Mouse (Mus musculus) kidney, postnatal 0 days (tissue): Measurements from ENCODE around the gene Slc10a6. TPM values are rescaled to one million over a fixed set of nuclear protein-coding genes. Genes with fewer than 3 reads are reported as not detected.
A peak's percentile ranks its signal among the peaks of the same experiment; 100 is the strongest.

Experiments used
- ATAC-seq: fragments of 200-750 bp; cut with Nextera tagmentation; replicated peaks from 2 replicates; pipeline ENCODE4 v1.8.0; 2017; ENCODE audit warnings: low read depth, moderate number of reproducible peaks, moderate TSS enrichment, moderate library complexity; ENCODE audit not compliant: low FRiP score
- DNase-seq: peaks from one replicate; pipeline ENCODE4 v3.0.0-alpha.2; 2016; ENCODE audit warnings: low spot score
- H3K27ac ChIP-seq: fragments of 300-500 bp; sonication (generic); 2 replicates; pipeline ENCODE4 v1.5.1; 2014; ENCODE audit warnings: mild to moderate bottlenecking
- H3K27me3 ChIP-seq: fragments of 300-500 bp; sonication (generic); 2 replicates; pipeline ENCODE4 v1.6.1; 2014; ENCODE audit warnings: low read length, mixed read lengths; ENCODE audit not compliant: insufficient read depth
- H3K36me3 ChIP-seq: fragments of 300-500 bp; sonication (generic); 2 replicates; pipeline ENCODE4 v1.6.1; 2014; ENCODE audit warnings: low read length, mixed read lengths; ENCODE audit not compliant: insufficient read depth
- H3K4me1 ChIP-seq: fragments of 300-500 bp; sonication (generic); replicated peaks from 2 replicates; pipeline ENCODE4 v1.6.1; 2014; ENCODE audit warnings: antibody characterized with exemption, low read length, mixed read lengths; ENCODE audit not compliant: insufficient read depth
- H3K4me2 ChIP-seq: fragments of 300-500 bp; sonication (generic); 2 replicates; pipeline ENCODE4 v1.6.1; 2014; ENCODE audit warnings: mild to moderate bottlenecking, low read length, moderate library complexity, mixed read lengths
- H3K4me3 ChIP-seq: fragments of 300-500 bp; sonication (generic); replicated peaks from 2 replicates; pipeline ENCODE4 v1.5.1; 2014; ENCODE audit warnings: low read depth, low read length
- H3K9ac ChIP-seq: fragments of 300-500 bp; sonication (generic); 2 replicates; pipeline ENCODE4 v1.6.1; 2014; ENCODE audit warnings: low read depth, low read length
- H3K9me3 ChIP-seq: fragments of 300-500 bp; sonication (generic); replicated peaks from 2 replicates; pipeline ENCODE4 v1.6.1; 2016; ENCODE audit warnings: low read length, inconsistent platforms, mixed read lengths
- CTCF ChIP-seq: IDR thresholded peaks from 2 replicates; pipeline ENCODE4 v1.5.1; 2016; ENCODE audit warnings: antibody characterized with exemption, low read depth, mild to moderate bottlenecking, moderate library complexity
- WGBS: fragments of 180-500 bp; shearing (Covaris S2); extraction: QIAGEN DNeasy Blood & Tissue Kit; methylation state at CpG from one replicate; pipeline ENCODE4 v1.1.7; 2014; 5-methylcytosine and 5-hydroxymethylcytosine counted together
- polyA plus RNA-seq: library from polyadenylated mRNA; unstranded; fragments of >200 nt; fragmentation: Nextera tagmentation; extraction: Ambion mirVana; gene quantifications from 2 replicates; pipeline ENCODE4 v1.2.1, GENCODE M21; 2015

Gene Slc10a6
- polyA plus RNA-seq, 1 experiment from 2014 or later: 0.39 TPM

DNA sequence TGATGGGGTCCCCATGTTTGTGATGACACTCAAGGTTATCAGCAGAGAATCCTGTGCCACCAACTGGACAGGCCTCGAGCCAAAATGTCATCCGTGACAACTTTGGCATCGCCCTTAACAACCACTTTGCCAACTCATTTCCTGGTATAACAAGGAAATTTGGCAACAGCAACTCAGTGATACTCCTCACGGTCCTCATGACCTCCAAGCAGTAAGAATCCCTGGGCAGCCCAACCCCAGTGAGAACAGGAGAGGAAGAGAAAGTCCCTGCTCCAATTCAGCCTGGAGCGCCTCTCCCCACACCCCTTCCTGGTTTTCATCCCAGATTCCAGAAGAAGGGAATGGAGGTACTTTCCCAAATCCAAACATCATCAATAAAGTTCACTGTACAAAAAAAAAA, 4.4 kb downstream of the Slc10a6 start:
- Histone ChIP-seq H3K27ac (no peak overlapping the region), H3K9me3 (no peaks in the 10 kb centered on the region), H3K27me3 (no peaks in the 10 kb centered on the region), H3K36me3 (no peaks in the 10 kb centered on the region), H3K4me1 (no peaks in the 10 kb centered on the region), H3K9ac (no peak overlapping the region), H3K4me2 (no peak overlapping the region), H3K4me3 (no peak overlapping the region)
- no peak for TF ChIP-seq CTCF
- ATAC-seq: no peak
- 93% methylated on average over 5 of the region's 5 CpGs for WGBS
- no peak for DNase-seq

DNA sequence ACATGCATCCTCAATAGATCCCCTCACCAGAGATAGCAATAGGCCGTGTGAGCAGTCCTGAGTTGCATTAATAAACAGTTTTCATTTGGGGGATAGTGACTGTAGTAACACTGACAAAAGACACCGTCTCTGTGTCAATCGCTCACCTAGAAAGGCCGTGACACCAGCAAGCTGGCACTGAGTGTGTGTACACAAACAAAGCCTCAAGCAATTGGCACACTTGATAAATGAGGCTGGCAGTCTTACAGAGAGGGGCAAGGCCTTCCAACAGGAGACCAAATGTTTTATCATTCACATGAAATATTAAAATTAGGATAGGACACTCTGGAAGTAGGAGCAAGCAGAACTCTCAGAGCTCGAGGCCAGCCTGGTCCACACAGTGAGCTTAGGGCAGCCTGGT, 6.9 kb downstream of the Slc10a6 start:
- H3K4me3 ChIP-seq: no peak overlapping the region
- DNase-seq (no peak), ATAC-seq (no peak)
- H3K27me3 ChIP-seq: no peaks in the 10 kb centered on the region
- no peaks in the 10 kb centered on the region for H3K36me3 ChIP-seq
- no peak overlapping the region for H3K9ac ChIP-seq
- H3K4me1 ChIP-seq: no peaks in the 10 kb centered on the region
- 73% methylated on average over 5 of the region's 5 CpGs for WGBS
- H3K4me2 ChIP-seq: no peak overlapping the region
- no peaks in the 10 kb centered on the region for H3K9me3 ChIP-seq
- no peak overlapping the region for H3K27ac ChIP-seq
- TF ChIP-seq CTCF: no peak

DNA sequence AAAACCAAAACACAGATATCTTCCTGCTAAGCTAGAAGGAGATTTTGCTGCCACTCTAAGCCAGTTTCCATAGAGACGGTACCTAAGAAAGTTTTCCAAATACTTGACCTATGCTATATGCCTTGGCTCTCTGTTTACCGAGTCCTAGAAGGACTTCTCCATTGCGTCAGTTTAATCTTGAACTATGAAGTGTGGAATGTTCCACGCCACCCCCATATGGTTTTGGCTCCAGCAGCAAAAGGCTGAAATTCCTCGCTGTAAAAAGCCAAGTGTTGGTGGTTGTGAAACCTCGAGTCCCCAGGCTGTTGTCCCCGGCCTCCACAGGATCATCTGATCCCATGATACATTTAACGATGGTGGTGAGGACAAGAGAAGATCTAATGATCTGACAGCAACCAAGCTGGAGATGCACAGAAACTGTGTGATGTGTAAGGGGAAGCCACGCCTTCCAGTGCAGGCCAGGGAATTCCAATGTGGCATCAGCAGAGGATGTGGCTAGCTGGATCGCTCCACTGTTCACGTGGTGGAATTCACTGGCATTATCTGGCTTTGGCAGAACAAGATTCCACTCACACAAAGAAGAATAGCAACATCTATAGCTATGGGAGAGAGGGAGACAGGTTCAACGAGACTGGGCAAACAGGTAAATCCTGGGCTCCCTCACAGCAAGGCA, 8.8 kb downstream of the Slc10a6 start:
- DNase-seq: peak; percentile 79
- H3K4me2 ChIP-seq: no peak overlapping the region
- no peaks in the 10 kb centered on the region for H3K27me3 ChIP-seq
- no peaks in the 10 kb centered on the region for H3K9me3 ChIP-seq
- TF ChIP-seq CTCF: no peak
- no peak for ATAC-seq
- H3K27ac ChIP-seq: peak overlapping the region; percentile 60
- WGBS: 58% methylated on average over 12 of the region's 12 CpGs
- H3K9ac ChIP-seq: no peak overlapping the region
- H3K4me1 ChIP-seq: no peaks in the 10 kb centered on the region
- no peaks in the 10 kb centered on the region for H3K36me3 ChIP-seq
- no peak overlapping the region for H3K4me3 ChIP-seq

DNA sequence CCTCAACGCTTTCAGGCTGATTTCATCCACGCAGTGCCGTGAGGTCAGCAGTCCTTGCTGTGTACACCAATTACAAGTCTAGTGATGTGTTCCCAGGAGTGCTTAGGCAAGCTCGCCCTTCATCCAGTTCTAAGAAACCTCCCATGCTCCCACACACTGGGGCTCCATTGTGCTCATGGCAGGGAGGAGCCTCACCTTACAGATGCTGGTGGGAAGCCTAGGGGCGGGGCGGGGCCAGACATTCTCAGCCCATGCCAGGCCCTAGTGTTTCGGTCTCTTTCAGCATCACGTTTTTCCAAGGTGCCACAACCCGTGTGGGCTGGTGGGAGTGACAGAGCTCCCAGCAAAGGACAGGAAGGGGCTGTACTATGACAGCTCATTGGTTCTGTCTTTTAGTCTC, 12.0 kb downstream of the Slc10a6 start:
- TF ChIP-seq CTCF: no peak
- no peak for DNase-seq
- Histone ChIP-seq H3K4me2 (no peak overlapping the region), H3K36me3 (no peaks in the 10 kb centered on the region), H3K4me3 (no peak overlapping the region), H3K27ac (no peak overlapping the region), H3K9me3 (no peaks in the 10 kb centered on the region), H3K4me1 (no peaks in the 10 kb centered on the region), H3K9ac (no peak overlapping the region), H3K27me3 (no peaks in the 10 kb centered on the region)
- 68% methylated on average over 9 of the region's 9 CpGs for WGBS
- no peak for ATAC-seq

- WGBS: 89% methylated on average over 7 of the region's 7 CpGs
- H3K4me2 ChIP-seq: no peak overlapping the region
Measured at GRCm38 (mm10) chr5:103614356-103614755, 14.8 kb downstream of the Slc10a6 start.

DNA sequence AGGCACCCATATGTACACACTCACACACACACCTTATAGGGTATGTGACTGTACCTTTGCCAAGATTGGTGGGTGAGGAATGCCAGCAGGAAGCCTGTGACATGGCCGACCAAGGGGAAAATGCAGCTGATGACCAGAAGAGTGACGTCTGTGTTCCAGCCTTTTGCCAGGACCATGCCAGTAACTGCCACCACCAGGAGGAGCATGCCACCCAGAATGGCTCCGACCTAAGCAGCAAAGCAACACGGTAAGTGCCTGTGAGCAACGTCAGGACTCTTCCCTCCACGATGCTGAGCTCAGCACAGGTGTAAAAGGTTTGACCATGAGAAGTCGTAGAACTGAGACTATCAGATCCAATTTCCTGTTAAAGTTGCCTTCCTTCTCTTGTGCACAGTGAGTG, 16.9 kb downstream of the Slc10a6 start:
- peak; percentile 49 for TF ChIP-seq CTCF
- Histone ChIP-seq H3K27me3 (no peaks in the 10 kb centered on the region), H3K4me2 (no peak overlapping the region), H3K9ac (no peak overlapping the region), H3K27ac (no peak overlapping the region), H3K4me1 (no peaks in the 10 kb centered on the region), H3K36me3 (no peaks in the 10 kb centered on the region), H3K9me3 (no peaks in the 10 kb centered on the region), H3K4me3 (no peak overlapping the region)
- ATAC-seq: no peak
- DNase-seq: no peak
- WGBS: 82% methylated on average over 7 of the region's 7 CpGs

More at GRCm38 (mm10) chr5:103614356-103614755, 14.8 kb downstream of the Slc10a6 start:
- no peaks in the 10 kb centered on the region for H3K4me1 ChIP-seq
- no peaks in the 10 kb centered on the region for H3K9me3 ChIP-seq
- H3K27me3 ChIP-seq: no peaks in the 10 kb centered on the region
- no peak overlapping the region for H3K27ac ChIP-seq
- no peak overlapping the region for H3K4me3 ChIP-seq
- DNase-seq (no peak), ATAC-seq (no peak)
- H3K36me3 ChIP-seq: no peaks in the 10 kb centered on the region
- TF ChIP-seq CTCF: no peak
- H3K9ac ChIP-seq: no peak overlapping the region
